Mouse (Mus musculus): ENCODE measurements around the gene Tbl2. TPM values are rescaled to one million over a fixed set of nuclear protein-coding genes. Genes with fewer than 3 reads are reported as not detected.
A peak's percentile ranks its signal among the peaks of the same experiment; 100 is the strongest.

Gene Tbl2
- polyA plus RNA-seq, 1 experiment from 2014 or later, result 16.8 TPM

- Histone ChIP-seq H3K27ac (replicated peaks) (no peak overlapping the region), H3K4me2 (replicated peaks) (no peak overlapping the region), H3K27me3 (no peaks in the 10 kb centered on the region), H3K9ac (replicated peaks) (no peak overlapping the region), H3K9me3 (no peaks in the 10 kb centered on the region), H3K4me1 (no peaks in the 10 kb centered on the region), H3K36me3 (peaks cover 77% of the 10 kb centered on the region), H3K4me3 (no peak overlapping the region)
- 92% methylated on average over 4 of the region's 4 CpGs for WGBS
- ATAC-seq (replicated peaks), result no peak
Measured at GRCm38 (mm10) chr5:135178996-135179395, 29.5 kb downstream of the Tbl2 start.

GRCm38 (mm10) chr5:135179616-135180015 lies 30.2 kb downstream of the Tbl2 start:
- Histone ChIP-seq H3K36me3 (peaks cover 72% of the 10 kb centered on the region), H3K9ac (replicated peaks) (no peak overlapping the region), H3K9me3 (no peaks in the 10 kb centered on the region), H3K4me3 (no peak overlapping the region), H3K4me2 (replicated peaks) (no peak overlapping the region), H3K27ac (replicated peaks) (no peak overlapping the region), H3K4me1 (no peaks in the 10 kb centered on the region), H3K27me3 (no peaks in the 10 kb centered on the region)
- 91% methylated on average over 7 of the region's 7 CpGs for WGBS
- no peak for ATAC-seq (replicated peaks)

- no peak overlapping the region for H3K4me3 ChIP-seq
- H3K4me1 ChIP-seq, result no peaks in the 10 kb centered on the region
- WGBS, result 92% methylated on average over 14 of the region's 14 CpGs
- H3K9ac ChIP-seq (replicated peaks), result no peak overlapping the region
- H3K36me3 ChIP-seq, result peaks cover 63% of the 10 kb centered on the region
- H3K27ac ChIP-seq (replicated peaks), result no peak overlapping the region
- no peaks in the 10 kb centered on the region for H3K9me3 ChIP-seq
- H3K27me3 ChIP-seq, result no peaks in the 10 kb centered on the region
- H3K4me2 ChIP-seq (replicated peaks), result no peak overlapping the region
- ATAC-seq (replicated peaks), result no peak
Measured at GRCm38 (mm10) chr5:135180796-135181195, 31.3 kb downstream of the Tbl2 start.

GRCm38 (mm10) chr5:135181776-135182175 lies 32.3 kb downstream of the Tbl2 start:
- WGBS, result 70% methylated on average over 6 of the region's 6 CpGs
- Histone ChIP-seq H3K4me1 (peaks cover 3% of the 10 kb centered on the region; the same call in 1 of the 2 replicates), H3K4me2 (replicated peaks) (no peak overlapping the region), H3K4me3 (no peak overlapping the region), H3K9ac (replicated peaks) (no peak overlapping the region), H3K36me3 (peaks cover 57% of the 10 kb centered on the region), H3K27me3 (no peaks in the 10 kb centered on the region), H3K27ac (replicated peaks) (no peak overlapping the region), H3K9me3 (no peaks in the 10 kb centered on the region)
- ATAC-seq (replicated peaks), result no peak

GRCm38 (mm10) chr5:135183131-135183861 lies 33.8 kb downstream of the Tbl2 start:
- no peak overlapping the region for H3K9ac ChIP-seq (replicated peaks)
- H3K27ac ChIP-seq (replicated peaks), result no peak overlapping the region
- no peak overlapping the region for H3K4me3 ChIP-seq
- ATAC-seq (replicated peaks), result no peak
- 57% methylated on average over 8 of the region's 8 CpGs for WGBS
- H3K9me3 ChIP-seq, result no peaks in the 10 kb centered on the region
- peaks cover 6% of the 10 kb centered on the region for H3K4me1 ChIP-seq
- H3K36me3 ChIP-seq, result peaks cover 43% of the 10 kb centered on the region
- H3K4me2 ChIP-seq (replicated peaks), result no peak overlapping the region
- H3K27me3 ChIP-seq, result no peaks in the 10 kb centered on the region

- Histone ChIP-seq H3K27ac (replicated peaks) (no peak overlapping the region), H3K4me1 (peaks cover 23% of the 10 kb centered on the region), H3K4me2 (replicated peaks) (no peak overlapping the region), H3K9ac (replicated peaks) (no peak overlapping the region), H3K4me3 (no peak overlapping the region), H3K27me3 (no peaks in the 10 kb centered on the region), H3K36me3 (peaks cover 28% of the 10 kb centered on the region), H3K9me3 (no peaks in the 10 kb centered on the region)
- 94% methylated on average over 3 of the region's 3 CpGs for WGBS
- no peak for ATAC-seq (replicated peaks)
Measured at GRCm38 (mm10) chr5:135185016-135185415, 35.6 kb downstream of the Tbl2 start.

GRCm38 (mm10) chr5:135185596-135185995 lies 36.1 kb downstream of the Tbl2 start:
- Histone ChIP-seq H3K36me3 (peaks cover 22% of the 10 kb centered on the region), H3K4me2 (replicated peaks) (no peak overlapping the region), H3K4me3 (no peak overlapping the region), H3K9ac (replicated peaks) (no peak overlapping the region), H3K27ac (replicated peaks) (no peak overlapping the region), H3K4me1 (peaks cover 29% of the 10 kb centered on the region), H3K9me3 (no peaks in the 10 kb centered on the region), H3K27me3 (no peaks in the 10 kb centered on the region)
- ATAC-seq (replicated peaks), result no peak
- 36% methylated on average over 3 of the region's 3 CpGs for WGBS

- H3K4me1 ChIP-seq, result peaks cover 32% of the 10 kb centered on the region
- H3K27ac ChIP-seq (replicated peaks), result peak overlapping the region; percentile 96
- peaks cover 16% of the 10 kb centered on the region for H3K36me3 ChIP-seq
- peak overlapping the region; percentile 75 for H3K4me3 ChIP-seq
- peak overlapping the region; percentile 91 for H3K9ac ChIP-seq (replicated peaks)
- no peaks in the 10 kb centered on the region for H3K9me3 ChIP-seq
- 21% methylated on average over 10 of the region's 10 CpGs for WGBS
- no peaks in the 10 kb centered on the region for H3K27me3 ChIP-seq
- peak overlapping the region; percentile 84 for H3K4me2 ChIP-seq (replicated peaks)
- 0 out of 2 replicates have a peak, but pooled peaks have one; percentile 2 for ATAC-seq (replicated peaks)
Measured at GRCm38 (mm10) chr5:135186231-135186620, 36.8 kb downstream of the Tbl2 start.

GRCm38 (mm10) chr5:135186621-135187348 lies 37.3 kb downstream of the Tbl2 start, which contains the start of gene Baz1b:
TSS of gene Baz1b (plus strand) at chr5:135187264.
- H3K4me2 ChIP-seq (replicated peaks), result peak within 1 kb of the TSS; percentile 84
- peak; percentile 98 for ATAC-seq (replicated peaks)
- 0% methylated on average over 57 of the region's 57 CpGs for WGBS
- H3K27ac ChIP-seq (replicated peaks), result peak within 1 kb of the TSS; percentile 96
- H3K4me1 ChIP-seq, result peaks cover 36% of the 10 kb centered on the region
- H3K9me3 ChIP-seq, result no peaks in the 10 kb centered on the region
- H3K9ac ChIP-seq (replicated peaks), result peak within 1 kb of the TSS; percentile 91
- H3K36me3 ChIP-seq, result peaks cover 12% of the 10 kb centered on the region
- no peaks in the 10 kb centered on the region for H3K27me3 ChIP-seq
- peak within 1 kb of the TSS; percentile 75 for H3K4me3 ChIP-seq

- H3K27me3 ChIP-seq, result no peaks in the 10 kb centered on the region
- H3K36me3 ChIP-seq, result peaks cover 7% of the 10 kb centered on the region
- peak overlapping the region; percentile 84 for H3K4me2 ChIP-seq (replicated peaks)
- peaks cover 43% of the 10 kb centered on the region for H3K4me1 ChIP-seq
- peak; percentile 69 for ATAC-seq (replicated peaks)
- H3K27ac ChIP-seq (replicated peaks), result peak overlapping the region; percentile 96
- whole genome bisulfite sequencing, result under 1% methylated on average over 100 of the region's 102 CpGs
- H3K4me3 ChIP-seq, result peak overlapping the region; percentile 75
- peak overlapping the region; percentile 91 for H3K9ac ChIP-seq (replicated peaks)
- H3K9me3 ChIP-seq, result no peaks in the 10 kb centered on the region
Measured at GRCm38 (mm10) chr5:135187349-135188213, 38.1 kb downstream of the Tbl2 start.

GRCm38 (mm10) chr5:135188214-135188554 lies 38.7 kb downstream of the Tbl2 start:
- Histone ChIP-seq H3K4me2 (replicated peaks) (peak overlapping the region; percentile 84), H3K4me3 (peak overlapping the region; percentile 75), H3K9ac (replicated peaks) (peak overlapping the region; percentile 91), H3K36me3 (peaks cover 4% of the 10 kb centered on the region), H3K9me3 (no peaks in the 10 kb centered on the region), H3K27me3 (no peaks in the 10 kb centered on the region), H3K27ac (replicated peaks) (peak overlapping the region; percentile 96; the same call in 1 of the 2 replicates), H3K4me1 (peaks cover 50% of the 10 kb centered on the region)
- no peak for ATAC-seq (replicated peaks)
- 1% methylated on average over 8 of the region's 8 CpGs for WGBS

Data from forebrain, embryonic 15.5 days (tissue).